Mouse (Mus musculus): ENCODE data around the gene C1qc.
A peak's percentile ranks its signal among the peaks of the same experiment; 100 is the strongest.

C1qc gene

DNA sequence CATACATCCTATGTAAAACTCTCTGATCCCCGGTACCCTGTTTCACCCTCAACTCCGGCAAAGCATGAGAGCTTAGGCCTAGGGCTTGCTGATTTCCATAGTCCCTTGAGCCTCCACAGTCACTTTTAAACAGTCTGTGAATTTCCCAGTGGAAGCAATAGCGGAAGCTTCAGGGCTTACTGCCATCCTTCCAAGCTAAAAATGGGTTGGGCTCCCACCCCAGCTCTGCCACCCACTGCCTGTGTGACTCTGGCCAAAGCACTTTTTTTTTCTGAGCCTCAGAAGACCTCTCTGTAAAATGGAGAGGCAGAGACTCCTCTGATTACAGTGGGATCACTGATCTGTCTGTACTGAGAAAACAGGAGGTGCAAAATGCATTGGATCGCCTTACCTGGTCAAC is 44.3 kb downstream of the C1qc start:
- peak; percentile 42 to 58 for DNase-seq (ENCODE audit: low spot score in 2 of 2)

DNA sequence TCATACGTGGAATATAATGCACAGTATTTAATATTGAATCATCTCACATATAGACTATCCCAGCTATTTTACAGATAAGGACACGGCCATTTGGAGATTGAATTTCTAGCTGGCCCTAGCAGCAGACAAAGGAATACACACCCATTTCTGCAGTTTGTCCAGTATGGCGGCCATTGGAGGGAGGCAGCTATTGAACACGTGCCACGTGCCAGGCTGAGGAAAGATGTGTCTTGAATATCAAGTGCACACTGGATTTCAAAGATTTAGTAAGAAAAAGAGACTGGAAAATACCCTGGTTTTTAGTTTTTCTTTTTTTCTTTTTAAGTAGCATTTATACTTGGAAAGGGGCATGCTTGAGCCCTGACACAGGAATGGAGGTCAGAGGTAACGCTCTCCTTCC is 45.7 kb downstream of the C1qc start:
- DNase-seq (ENCODE audit: low spot score in 2 of 2): no peak

GRCm38 (mm10) chr4:136842802-136843201 is 50.1 kb downstream of the C1qc start:
- no peak for DNase-seq (ENCODE audit: low spot score in 2 of 2)

- DNase-seq (ENCODE audit: low spot score in 2 of 2): no peak
Observed at GRCm38 (mm10) chr4:136842033-136842432, 50.8 kb downstream of the C1qc start.

- peak; percentile 78 to 87 for DNase-seq (ENCODE audit: low spot score in 2 of 2)
Observed at GRCm38 (mm10) chr4:136841056-136841455, 51.8 kb downstream of the C1qc start.
